Mouse (Mus musculus): Measurements from ENCODE around the gene Umad1. TPM values are rescaled to one million over a fixed set of nuclear protein-coding genes. Genes with fewer than 3 reads are reported as not detected.
"Not testable (repeated sequence)": the region's sequence is repeated elsewhere in the genome, so short reads cannot be mapped to it uniquely, and the experiment has no call there.

Umad1 gene
- total RNA-seq, 1 experiment: 0.98 TPM

- Histone ChIP-seq H3K36me3 (ENCODE audit: control insufficient read depth, insufficient read depth, low read length, poor library complexity, severe bottlenecking) (no peaks in the 10 kb centered on the region), H3K27ac (ENCODE audit: insufficient read depth, low read depth, low read length, poor library complexity, severe bottlenecking) (no peak overlapping the region), H3K4me3 (ENCODE audit: insufficient read depth in 1 of 2, low read depth in 1 of 2, low read length in 2 of 2, poor library complexity in 1 of 2, severe bottlenecking in 1 of 2) (no peak overlapping the region), H3K9ac (ENCODE audit: insufficient read depth, low read depth, low read length, poor library complexity, severe bottlenecking) (no peak overlapping the region), H3K9me3 (ENCODE audit: control insufficient read depth, insufficient read depth, low read depth, low read length) (no peaks in the 10 kb centered on the region), H3K4me1 (ENCODE audit: control insufficient read depth in 2 of 2, insufficient read depth in 2 of 2, low read length in 2 of 2, poor library complexity in 1 of 2) (no peaks in the 10 kb centered on the region)
- no peak for TF ChIP-seq HCFC1 (IDR thresholded peaks at IDR 0.05; ENCODE audit: borderline replicate concordance, insufficient read depth, low read length)
- TF ChIP-seq CHD2 (IDR thresholded peaks at IDR 0.05; ENCODE audit: low read depth, low read length): no peak
- TF ChIP-seq ZNF384 (IDR thresholded peaks at IDR 0.05; ENCODE audit: low read depth, low read length): no peak
- TF ChIP-seq MAFK (IDR thresholded peaks at IDR 0.05; ENCODE audit: insufficient read depth, low read depth, low read length): no peak
- no peak for TF ChIP-seq ZC3H11A (IDR thresholded peaks at IDR 0.05; ENCODE audit: borderline replicate concordance, low read depth, low read length)
- no peak for DNase-seq (ENCODE audit: low read depth, low spot score)
- in situ Hi-C loops (cut with MboI; ENCODE audit: low sequenced_read_pairs in 2 of 2, unreplicated experiment in 2 of 2): no loop called here
Observed at GRCm38 (mm10) chr6:8307878-8308775, 49.0 kb downstream of the Umad1 start.

GRCm38 (mm10) chr6:8312554-8312953, 53.5 kb downstream of the Umad1 start:
- no peak overlapping the region for H3K4me3 ChIP-seq (ENCODE audit: insufficient read depth in 1 of 2, low read depth in 1 of 2, low read length in 2 of 2, poor library complexity in 1 of 2, severe bottlenecking in 1 of 2)
- no peaks in the 10 kb centered on the region for H3K36me3 ChIP-seq (ENCODE audit: control insufficient read depth, insufficient read depth, low read length, poor library complexity, severe bottlenecking)
- TF ChIP-seq MAFK (IDR thresholded peaks at IDR 0.05; ENCODE audit: insufficient read depth, low read depth, low read length) (no peak), ZC3H11A (IDR thresholded peaks at IDR 0.05; ENCODE audit: borderline replicate concordance, low read depth, low read length) (no peak), HCFC1 (IDR thresholded peaks at IDR 0.05; ENCODE audit: borderline replicate concordance, insufficient read depth, low read length) (no peak), ZNF384 (IDR thresholded peaks at IDR 0.05; ENCODE audit: low read depth, low read length) (no peak), CHD2 (IDR thresholded peaks at IDR 0.05; ENCODE audit: low read depth, low read length) (no peak)
- no peaks in the 10 kb centered on the region for H3K4me1 ChIP-seq (ENCODE audit: control insufficient read depth in 2 of 2, insufficient read depth in 2 of 2, low read length in 2 of 2, poor library complexity in 1 of 2)
- DNase-seq (ENCODE audit: low read depth, low spot score): no peak
- no peak overlapping the region for H3K27ac ChIP-seq (ENCODE audit: insufficient read depth, low read depth, low read length, poor library complexity, severe bottlenecking)
- no peak overlapping the region for H3K9ac ChIP-seq (ENCODE audit: insufficient read depth, low read depth, low read length, poor library complexity, severe bottlenecking)
- in situ Hi-C loops (cut with MboI; ENCODE audit: low sequenced_read_pairs in 2 of 2, unreplicated experiment in 2 of 2): no loop called here
- no peaks in the 10 kb centered on the region for H3K9me3 ChIP-seq (ENCODE audit: control insufficient read depth, insufficient read depth, low read depth, low read length)

DNA sequence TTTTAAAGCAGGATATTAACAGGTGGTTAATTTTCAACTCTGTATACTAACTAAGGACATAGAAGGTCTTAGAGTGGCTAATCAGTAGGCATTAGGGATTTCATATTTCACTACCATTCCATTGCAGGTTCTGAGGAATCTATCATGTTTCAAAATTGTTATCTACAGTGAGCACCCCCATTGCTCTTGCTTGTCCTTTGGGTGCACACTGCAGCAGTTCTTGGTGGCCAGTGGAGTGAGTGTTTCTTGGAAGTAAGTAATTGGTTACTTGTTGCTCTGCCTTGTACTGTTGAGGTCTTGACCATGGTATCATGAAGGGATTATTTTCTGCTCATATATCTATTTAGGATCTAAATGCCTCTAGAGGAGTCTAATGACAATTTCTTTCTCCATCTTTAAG, 57.1 kb downstream of the Umad1 start:
- Histone ChIP-seq H3K27ac (ENCODE audit: insufficient read depth, low read depth, low read length, poor library complexity, severe bottlenecking) (no peak overlapping the region), H3K9me3 (ENCODE audit: control insufficient read depth, insufficient read depth, low read depth, low read length) (no peaks in the 10 kb centered on the region), H3K4me3 (ENCODE audit: insufficient read depth in 1 of 2, low read depth in 1 of 2, low read length in 2 of 2, poor library complexity in 1 of 2, severe bottlenecking in 1 of 2) (no peak overlapping the region), H3K36me3 (ENCODE audit: control insufficient read depth, insufficient read depth, low read length, poor library complexity, severe bottlenecking) (no peaks in the 10 kb centered on the region), H3K9ac (ENCODE audit: insufficient read depth, low read depth, low read length, poor library complexity, severe bottlenecking) (no peak overlapping the region), H3K4me1 (ENCODE audit: control insufficient read depth in 2 of 2, insufficient read depth in 2 of 2, low read length in 2 of 2, poor library complexity in 1 of 2) (no peaks in the 10 kb centered on the region)
- TF ChIP-seq ZNF384 (IDR thresholded peaks at IDR 0.05; ENCODE audit: low read depth, low read length) (no peak), ZC3H11A (IDR thresholded peaks at IDR 0.05; ENCODE audit: borderline replicate concordance, low read depth, low read length) (no peak), HCFC1 (IDR thresholded peaks at IDR 0.05; ENCODE audit: borderline replicate concordance, insufficient read depth, low read length) (no peak), MAFK (IDR thresholded peaks at IDR 0.05; ENCODE audit: insufficient read depth, low read depth, low read length) (no peak), CHD2 (IDR thresholded peaks at IDR 0.05; ENCODE audit: low read depth, low read length) (no peak)
- DNase-seq (ENCODE audit: low read depth, low spot score): no peak
- in situ Hi-C loops (cut with MboI; ENCODE audit: low sequenced_read_pairs in 2 of 2, unreplicated experiment in 2 of 2): no loop called here

DNA sequence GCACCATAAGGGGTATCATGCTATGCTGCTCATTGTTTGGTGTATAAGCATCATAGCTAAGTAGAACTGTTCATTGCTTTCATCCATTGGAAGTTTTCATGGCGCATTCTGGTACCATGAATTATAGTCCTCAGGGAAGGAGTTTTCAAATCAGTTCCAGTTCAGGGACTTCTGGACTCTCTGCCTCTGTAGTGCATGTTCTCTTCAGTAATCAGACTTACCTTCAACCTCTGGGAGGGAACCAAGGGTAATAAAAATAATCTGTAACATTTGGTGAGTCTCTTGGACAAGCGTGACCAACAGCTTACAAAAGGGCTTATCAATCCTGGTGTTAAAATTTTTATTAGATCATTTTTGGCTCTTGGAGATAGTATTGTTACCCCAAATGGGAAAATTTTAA, 60.5 kb downstream of the Umad1 start:
- Histone ChIP-seq H3K4me1 (ENCODE audit: control insufficient read depth in 2 of 2, insufficient read depth in 2 of 2, low read length in 2 of 2, poor library complexity in 1 of 2) (no peaks in the 10 kb centered on the region), H3K27ac (ENCODE audit: insufficient read depth, low read depth, low read length, poor library complexity, severe bottlenecking) (no peak overlapping the region), H3K9me3 (ENCODE audit: control insufficient read depth, insufficient read depth, low read depth, low read length) (no peaks in the 10 kb centered on the region), H3K4me3 (ENCODE audit: insufficient read depth in 1 of 2, low read depth in 1 of 2, low read length in 2 of 2, poor library complexity in 1 of 2, severe bottlenecking in 1 of 2) (no peak overlapping the region), H3K9ac (ENCODE audit: insufficient read depth, low read depth, low read length, poor library complexity, severe bottlenecking) (no peak overlapping the region), H3K36me3 (ENCODE audit: control insufficient read depth, insufficient read depth, low read length, poor library complexity, severe bottlenecking) (no peaks in the 10 kb centered on the region)
- in situ Hi-C loops (cut with MboI; ENCODE audit: low sequenced_read_pairs in 2 of 2, unreplicated experiment in 2 of 2): no loop called here
- no peak for DNase-seq (ENCODE audit: low read depth, low spot score)
- no peak for TF ChIP-seq MAFK (IDR thresholded peaks at IDR 0.05; ENCODE audit: insufficient read depth, low read depth, low read length)

GRCm38 (mm10) chr6:8331496-8331895, 72.4 kb downstream of the Umad1 start:
- DNase-seq (ENCODE audit: low read depth, low spot score); H3K4me1 ChIP-seq (ENCODE audit: control insufficient read depth in 2 of 2, insufficient read depth in 2 of 2, low read length in 2 of 2, poor library complexity in 1 of 2); H3K9ac ChIP-seq (ENCODE audit: insufficient read depth, low read depth, low read length, poor library complexity, severe bottlenecking); H3K4me3 ChIP-seq (ENCODE audit: insufficient read depth in 1 of 2, low read depth in 1 of 2, low read length in 2 of 2, poor library complexity in 1 of 2, severe bottlenecking in 1 of 2); H3K9me3 ChIP-seq (ENCODE audit: control insufficient read depth, insufficient read depth, low read depth, low read length); H3K36me3 ChIP-seq (ENCODE audit: control insufficient read depth, insufficient read depth, low read length, poor library complexity, severe bottlenecking); in situ Hi-C loops (cut with MboI; ENCODE audit: low sequenced_read_pairs in 2 of 2, unreplicated experiment in 2 of 2); H3K27ac ChIP-seq (ENCODE audit: insufficient read depth, low read depth, low read length, poor library complexity, severe bottlenecking): not testable (repeated sequence)
